ENCODE assay signal across 14 mouse cellular contexts in the genomic region with DNA sequence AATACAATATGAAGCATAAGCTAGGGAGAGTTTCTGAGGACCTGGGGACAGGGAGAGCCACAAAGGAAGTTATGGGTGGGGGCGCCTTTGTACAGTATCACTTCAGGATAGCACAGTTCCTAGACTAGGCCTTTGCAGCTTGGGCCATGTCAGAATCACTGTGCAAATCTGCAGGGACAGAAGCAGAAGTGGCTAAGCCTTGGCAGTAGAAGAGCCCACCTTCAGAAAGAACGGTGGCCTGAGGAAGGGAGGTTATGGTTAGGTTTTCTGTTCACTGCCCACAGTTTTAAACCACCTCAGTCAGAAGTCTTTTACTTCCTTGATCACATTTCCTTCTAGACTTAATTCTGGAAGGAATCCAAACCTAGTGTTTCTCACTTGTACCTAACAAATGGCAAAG. TPM values are rescaled to one million over a fixed set of nuclear protein-coding genes. Genes with fewer than 3 reads are reported as not detected.
DNase-seq lines count a peak whose midpoint lies in the region; ATAC-seq and TF ChIP-seq lines count a peak whose summit lies in the region.
"Had no signal": no experiment of that assay in that cellular context is flagged by ENCODE, and none has a peak within 500 bp of the region (broad histone marks: within the 10 kb centered on the region; RNA-seq: fewer than 3 reads in every experiment).

No protein-coding gene starts in this region.

- H3K4me3 ChIP-seq in kidney, embryonic 16.5 days (ENCODE audit: low read length) = no peak overlapping the region
- H3K4me3 ChIP-seq in bone marrow macrophage, adult 2 months (ENCODE audit: insufficient read depth, low read length) = no peak overlapping the region
- no peak overlapping the region for H3K4me3 ChIP-seq in forebrain, embryonic 14.5 days (ENCODE audit: low read depth, low read length)
- H3K4me3 ChIP-seq: forebrain, embryonic 10.5 days had no signal

- 60% methylated on average over 2 of the region's 2 CpGs for WGBS in kidney, embryonic 16.5 days
- 92% methylated on average over 2 of the region's 2 CpGs for WGBS in forebrain, embryonic 14.5 days

- no peaks in the 10 kb centered on the region for H3K27me3 ChIP-seq in kidney, embryonic 16.5 days (ENCODE audit: insufficient read depth, low read length)
- no peaks in the 10 kb centered on the region for H3K27me3 ChIP-seq in forebrain, embryonic 14.5 days (replicated peaks; ENCODE audit: control insufficient read depth, insufficient read depth, low read length)

- intact Hi-C loops in heart, postnatal 14 days (cut with DNase I) = no loop called here

- no peak for ATAC-seq in kidney, embryonic 16.5 days (ENCODE audit: low FRiP score, low TSS enrichment)
- ATAC-seq in megakaryocyte progenitor cell, adult 5-6 weeks (replicated peaks; ENCODE audit: poor library complexity) = peak; percentile 71
- ATAC-seq in forebrain, embryonic 14.5 days = no peak
- ATAC-seq: activated CD4-positive, CD25-positive, alpha-beta regulatory T cell, adult 4 months; intestine, postnatal 0 days had no signal

- TF ChIP-seq POLR2A in bone marrow macrophage, adult 2 months (IDR thresholded peaks at IDR 0.05; ENCODE audit: borderline replicate concordance, low read depth, low read length) = no peak

- no peaks in the 10 kb centered on the region for H3K9me3 ChIP-seq in kidney, embryonic 16.5 days (ENCODE audit: low read length)
- H3K9me3 ChIP-seq in forebrain, embryonic 14.5 days (replicated peaks; ENCODE audit: control insufficient read depth, low read length) = no peaks in the 10 kb centered on the region
- H3K9me3 ChIP-seq: forebrain, embryonic 10.5 days; G1E had no signal

- H3K4me2 ChIP-seq in kidney, embryonic 16.5 days (replicated peaks; ENCODE audit: low read depth, low read length) = no peak overlapping the region
- no peak overlapping the region for H3K4me2 ChIP-seq in forebrain, embryonic 14.5 days (ENCODE audit: low read length)

- no peak overlapping the region for H3K9ac ChIP-seq in kidney, embryonic 16.5 days (replicated peaks; ENCODE audit: low read length)
- H3K9ac ChIP-seq in forebrain, embryonic 14.5 days (ENCODE audit: low read length) = no peak overlapping the region
- H3K9ac ChIP-seq: liver, embryonic 14.5 days had no signal

- DNase-seq in heart, adult 11 months = peak; percentile 86
- no peak for DNase-seq in heart, postnatal 14 days
- DNase-seq in kidney, adult 18-20 months = no peak
- no peak for DNase-seq in forebrain, embryonic 14.5 days (ENCODE audit: low spot score)
- DNase-seq in gastrocnemius, adult 18-20 months (ENCODE audit: low spot score) = no peak
- DNase-seq: embryo, embryonic 11 days had no signal

- H3K36me3 ChIP-seq in kidney, embryonic 16.5 days (ENCODE audit: insufficient read depth, low read length) = 0 out of 2 replicates have a peak, but pooled peaks cover 4% of the 10 kb centered on the region
- H3K36me3 ChIP-seq in forebrain, embryonic 14.5 days (ENCODE audit: control insufficient read depth, insufficient read depth, low read length) = no peaks in the 10 kb centered on the region

- TF ChIP-seq CTCF in bone marrow macrophage, adult 2 months (IDR thresholded peaks at IDR 0.05; ENCODE audit: low read depth, low read length) = no peak

- H3K27ac ChIP-seq in kidney, embryonic 16.5 days (ENCODE audit: low read length) = peak overlapping the region; percentile 29; the same call in 1 of the 2 replicates
- H3K27ac ChIP-seq in bone marrow macrophage, adult 2 months (ENCODE audit: insufficient read depth, low read depth, low read length) = peak overlapping the region; percentile 14
- no peak overlapping the region for H3K27ac ChIP-seq in forebrain, embryonic 14.5 days (ENCODE audit: low read depth, low read length)
- H3K27ac ChIP-seq: forebrain, embryonic 10.5 days; liver, embryonic 14.5 days had no signal

- H3K4me1 ChIP-seq in kidney, embryonic 16.5 days (ENCODE audit: insufficient read depth, low read length) = peaks cover 61% of the 10 kb centered on the region
- peaks cover 20% of the 10 kb centered on the region for H3K4me1 ChIP-seq in bone marrow macrophage, adult 2 months (ENCODE audit: control insufficient read depth, insufficient read depth, low read length)
- H3K4me1 ChIP-seq in forebrain, embryonic 14.5 days (ENCODE audit: control insufficient read depth, insufficient read depth, low read length) = no peaks in the 10 kb centered on the region

RNA-seq across cellular contexts. Expression of a gene that starts 15.0 kb away (rescaled TPM):
- total RNA-seq in heart, postnatal 14 days (2021) = 10 to 100 TPM; 30.8 to 31.7 TPM
- polyA plus RNA-seq in kidney, embryonic 16.5 days (2015; fragmentation: Nextera tagmentation; extraction: Ambion mirVana) = 10.0 and 12.8 TPM in 2 replicates
- 23.1 and 27.2 TPM in 2 replicates for polyA plus RNA-seq in bone marrow macrophage, adult 2 months (2012; ENCODE audit: insufficient read depth, insufficient read length, missing spikeins)
- total RNA-seq in megakaryocyte progenitor cell, adult 5-6 weeks (2015) = 76.9 and 86.2 TPM in 2 replicates
- total RNA-seq in megakaryocyte progenitor cell, adult 5-6 weeks (2017) = 39.2 and 47.2 TPM in 2 replicates
- 18.5 and 18.7 TPM in 2 replicates for polyA plus RNA-seq in forebrain, embryonic 14.5 days (2014; fragmentation: Nextera tagmentation; extraction: Ambion mirVana)
- 10 to 100 TPM; 24.0 to 27.8 TPM for total RNA-seq in gastrocnemius, adult 18-20 months (2021)

RNA-seq across cellular contexts. Expression of a gene that starts 47.5 kb away (rescaled TPM):
- 10 to 100 TPM; 35.3 to 48.4 TPM for total RNA-seq in heart, postnatal 14 days (2021)
- polyA plus RNA-seq in kidney, embryonic 16.5 days (2015; fragmentation: Nextera tagmentation; extraction: Ambion mirVana) = 102 and 111 TPM in 2 replicates
- polyA plus RNA-seq in bone marrow macrophage, adult 2 months (2012; ENCODE audit: insufficient read depth, insufficient read length, missing spikeins) = 107 and 136 TPM in 2 replicates
- total RNA-seq in megakaryocyte progenitor cell, adult 5-6 weeks (2015) = 274 and 350 TPM in 2 replicates
- total RNA-seq in megakaryocyte progenitor cell, adult 5-6 weeks (2017) = 298 and 321 TPM in 2 replicates
- polyA plus RNA-seq in forebrain, embryonic 14.5 days (2014; fragmentation: Nextera tagmentation; extraction: Ambion mirVana) = 235 and 270 TPM in 2 replicates
- 1 to 10 TPM; 1.9 to 2.7 TPM for total RNA-seq in gastrocnemius, adult 18-20 months (2021)

Comparison
In these comparisons a context has a peak if more than half of its experiments do, and no peak if none do; other contexts are left out.
1. RNA of a gene that starts 47.5 kb away (total RNA-seq): 274 to 350 TPM in megakaryocyte progenitor cell, adult 5-6 weeks and 35.3 to 48.4 TPM in heart, postnatal 14 days; 1.9 to 2.7 TPM in gastrocnemius, adult 18-20 months; every median in the first group is over 4 times any median in the second.